Mouse (Mus musculus) ES-Bruce4 (cell line): ENCODE data around the gene Ercc1.

Source experiments
- CTCF ChIP-seq: IDR thresholded peaks from one replicate; pipeline ENCODE4 v1.8.1; 2011; ENCODE audit warnings: low read depth, low read length
- EP300 ChIP-seq: IDR thresholded peaks from 2 replicates; pipeline ENCODE4 v1.6.1; 2011; ENCODE audit warnings: low read depth, low read length; ENCODE audit not compliant: insufficient read depth
- POLR2A ChIP-seq: IDR thresholded peaks from one replicate; pipeline ENCODE4 v1.8.1; 2011; ENCODE audit warnings: low read length; ENCODE audit not compliant: insufficient read depth

- TF ChIP-seq POLR2A (no peak), CTCF (no peak), EP300 (no peak)
Observed at GRCm38 (mm10) chr7:19349188-19349915, 4.8 kb downstream of the Ercc1 start.
